Mouse (Mus musculus) G1E (cell line): ENCODE results near the gene Slc26a9.

Experiments used
- CTCF ChIP-seq: IDR thresholded peaks from 2 replicates; pipeline ENCODE4 v1.5.1; 2012; ENCODE audit warnings: low read depth, low read length, inconsistent platforms, mixed read lengths
- GATA1 ChIP-seq: IDR thresholded peaks from 2 replicates; pipeline ENCODE4 v1.6.1; 2012; ENCODE audit warnings: borderline replicate concordance, low read length, inconsistent platforms, mixed read lengths
- POLR2AphosphoS5 ChIP-seq: IDR thresholded peaks from 2 replicates; pipeline ENCODE4 v1.6.1; 2012; ENCODE audit warnings: low read depth, low read length, inconsistent platforms; ENCODE audit not compliant: insufficient replicate concordance

GRCm38 (mm10) chr1:131745391-131745790 lies 1.6 kb downstream of the Slc26a9 start:
- TF ChIP-seq POLR2AphosphoS5: no peak
- no peak for TF ChIP-seq CTCF
- no peak for TF ChIP-seq GATA1
